ENCODE assay signal across 5 mouse cellular contexts in the genomic region with DNA sequence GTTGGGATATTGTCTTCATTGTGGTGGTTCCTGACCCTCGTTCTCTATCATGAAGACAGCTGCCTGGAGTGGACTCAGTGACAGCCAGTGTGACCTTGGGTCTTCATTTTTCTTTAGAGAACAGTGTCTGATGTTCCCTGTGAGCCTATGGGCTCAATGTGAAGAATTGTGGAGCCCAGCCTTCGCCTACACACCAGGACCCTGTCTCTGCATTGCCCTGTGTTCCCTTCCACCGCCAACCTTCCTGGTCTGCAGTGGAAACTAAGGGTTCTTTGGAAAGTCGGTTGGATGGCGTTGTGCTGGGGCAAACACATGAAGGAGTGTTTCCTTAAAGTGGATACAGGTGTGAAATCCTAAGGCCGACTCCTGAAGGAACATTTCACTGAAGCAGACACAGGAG. TPM values are rescaled to one million over a fixed set of nuclear protein-coding genes. Genes with fewer than 3 reads are reported as not detected.
DNase-seq lines count a peak whose midpoint lies in the region; ATAC-seq lines count a peak whose summit lies in the region.
"Not testable (repeated sequence)": the region's sequence is repeated elsewhere in the genome, so short reads cannot be mapped to it uniquely, and the experiment has no call there.
"Had no signal": no experiment of that assay in that cellular context is flagged by ENCODE, and none has a peak within 500 bp of the region (broad histone marks: within the 10 kb centered on the region; RNA-seq: fewer than 3 reads in every experiment).

No protein-coding gene starts in this region.

- H3K27me3 ChIP-seq in heart, embryonic 10.5 days (ENCODE audit: insufficient read depth, poor library complexity, severe bottlenecking) = peaks cover 45% of the 10 kb centered on the region
- H3K27me3 ChIP-seq in midbrain, embryonic 11.5 days (ENCODE audit: control insufficient read depth, insufficient read depth, low read length) = peaks cover 15% of the 10 kb centered on the region

- not testable (repeated sequence) for H3K27ac ChIP-seq in heart, embryonic 10.5 days; midbrain, embryonic 11.5 days (ENCODE audit: low read depth, low read length)

- ATAC-seq in midbrain, embryonic 11.5 days (ENCODE audit: low FRiP score) = not testable (repeated sequence)

- H3K36me3 ChIP-seq in heart, embryonic 10.5 days; midbrain, embryonic 11.5 days (ENCODE audit: control insufficient read depth, insufficient read depth, low read length): not testable (repeated sequence)

- H3K9ac ChIP-seq in midbrain, embryonic 11.5 days (ENCODE audit: low read length) = not testable (repeated sequence)

- peaks cover 12% of the 10 kb centered on the region for H3K4me1 ChIP-seq in heart, embryonic 10.5 days
- not testable (repeated sequence) for H3K4me1 ChIP-seq in midbrain, embryonic 11.5 days (ENCODE audit: control insufficient read depth, insufficient read depth, low read length)

- 80% methylated on average over 6 of the region's 6 CpGs for WGBS in heart, embryonic 10.5 days
- 85% methylated on average over 6 of the region's 6 CpGs for WGBS in midbrain, embryonic 11.5 days

- not testable (repeated sequence) for H3K9me3 ChIP-seq in heart, embryonic 10.5 days; midbrain, embryonic 11.5 days (ENCODE audit: control insufficient read depth, low read length)

- H3K4me3 ChIP-seq in heart, embryonic 10.5 days; midbrain, embryonic 11.5 days (ENCODE audit: low read depth, low read length): not testable (repeated sequence)

- not testable (repeated sequence) for H3K4me2 ChIP-seq in midbrain, embryonic 11.5 days

- peak; percentile 82 for DNase-seq in heart, adult 11 months
- peak; percentile 58 for DNase-seq in heart, embryonic 10.5 days (ENCODE audit: low spot score)
- peak; percentile 67 for DNase-seq in midbrain, embryonic 11.5 days (ENCODE audit: low spot score, missing footprints)

RNA-seq across cellular contexts. Expression of gene H2-Q6, which starts 4.2 kb away (rescaled TPM):
- 0.17 and 4.9 TPM in 2 replicates for polyA plus RNA-seq in heart, embryonic 10.5 days (2016; fragmentation: Nextera tagmentation; extraction: Ambion mirVana)
- polyA plus RNA-seq in midbrain, embryonic 11.5 days (2014; fragmentation: Nextera tagmentation; extraction: Ambion mirVana) = 0.33 and 0.93 TPM in 2 replicates
- polyA plus RNA-seq: C2C12 had no signal

RNA-seq across cellular contexts. Expression of gene H2-Q7, which starts 10.1 kb away (rescaled TPM):
- 2.2 and 12.2 TPM in 2 replicates for polyA plus RNA-seq in heart, embryonic 10.5 days (2016; fragmentation: Nextera tagmentation; extraction: Ambion mirVana)
- polyA plus RNA-seq in midbrain, embryonic 11.5 days (2014; fragmentation: Nextera tagmentation; extraction: Ambion mirVana) = 9.3 and 10.0 TPM in 2 replicates

RNA-seq across cellular contexts. Expression of gene H2-Q10, which starts 41.0 kb away (rescaled TPM):
- polyA plus RNA-seq in heart, embryonic 10.5 days (2016; fragmentation: Nextera tagmentation; extraction: Ambion mirVana) = 0.25 and 4.7 TPM in 2 replicates
- polyA plus RNA-seq in midbrain, embryonic 11.5 days (2014; fragmentation: Nextera tagmentation; extraction: Ambion mirVana) = 0.11 and 0.12 TPM in 2 replicates
- polyA plus RNA-seq: G1E had no signal

RNA-seq across cellular contexts. Expression of gene H2-Q4, which starts 49.5 kb away (rescaled TPM):
- 1.8 and 2.1 TPM in 2 replicates for polyA plus RNA-seq in heart, embryonic 10.5 days (2016; fragmentation: Nextera tagmentation; extraction: Ambion mirVana)
- polyA plus RNA-seq in midbrain, embryonic 11.5 days (2014; fragmentation: Nextera tagmentation; extraction: Ambion mirVana) = 1.9 and 2.5 TPM in 2 replicates
- polyA plus RNA-seq: G1E had no signal
